Mouse (Mus musculus) hindbrain, embryonic 11.5 days (tissue): ENCODE measurements around the gene Wdr6. TPM values are rescaled to one million over a fixed set of nuclear protein-coding genes. Genes with fewer than 3 reads are reported as not detected.
"Not testable (repeated sequence)": the region's sequence is repeated elsewhere in the genome, so short reads cannot be mapped to it uniquely, and the experiment has no call there.

Source experiments
- ATAC-seq: fragments of 200-750 bp; cut with Nextera tagmentation; 2 replicates; pipeline ENCODE4 v1.8.0; 2017; ENCODE audit warnings: mild to moderate bottlenecking, moderate TSS enrichment, moderate library complexity; ENCODE audit not compliant: low FRiP score
- DNase-seq: peaks from one replicate; pipeline ENCODE4 v3.0.0-alpha.2; 2015; ENCODE audit warnings: low spot score
- H3K27ac ChIP-seq: fragments of 300-500 bp; sonication (generic); 2 replicates; pipeline ENCODE4 v1.5.1; 2014; ENCODE audit warnings: mild to moderate bottlenecking, low read depth, low read length
- H3K27me3 ChIP-seq: fragments of 300-500 bp; sonication (generic); 2 replicates; pipeline ENCODE4 v1.6.1; 2014; ENCODE audit warnings: mild to moderate bottlenecking, low read length, moderate library complexity, mixed read lengths; ENCODE audit not compliant: control insufficient read depth, insufficient read depth
- H3K36me3 ChIP-seq: fragments of 300-500 bp; sonication (generic); 2 replicates; pipeline ENCODE4 v1.6.1; 2014; ENCODE audit warnings: mild to moderate bottlenecking, low read length, moderate library complexity, mixed read lengths; ENCODE audit not compliant: control insufficient read depth, insufficient read depth
- H3K4me1 ChIP-seq: fragments of 300-500 bp; sonication (generic); replicated peaks from 2 replicates; pipeline ENCODE4 v1.6.1; 2014; ENCODE audit warnings: low read length, mixed read lengths; ENCODE audit not compliant: control insufficient read depth, insufficient read depth
- H3K4me2 ChIP-seq: fragments of 300-500 bp; sonication (generic); replicated peaks from 2 replicates; pipeline ENCODE4 v1.6.1; 2014; ENCODE audit warnings: mild to moderate bottlenecking, low read depth, low read length
- H3K4me3 ChIP-seq: fragments of 300-500 bp; sonication (generic); 2 replicates; pipeline ENCODE4 v1.5.1; 2014; ENCODE audit warnings: low read depth, low read length
- H3K9ac ChIP-seq: fragments of 300-500 bp; sonication (generic); 2 replicates; pipeline ENCODE4 v1.6.1; 2014; ENCODE audit warnings: low read depth, low read length
- H3K9me3 ChIP-seq: fragments of 300-500 bp; sonication (generic); 2 replicates; pipeline ENCODE4 v1.6.1; 2016; ENCODE audit warnings: low read length; ENCODE audit not compliant: control insufficient read depth
- WGBS: fragments of 180-500 bp; shearing (Covaris S2); extraction: QIAGEN DNeasy Blood & Tissue Kit; methylation state at CpG from one replicate; pipeline ENCODE4 v1.1.7; 2014; 5-methylcytosine and 5-hydroxymethylcytosine counted together
- polyA plus RNA-seq: library from polyadenylated mRNA; unstranded; fragments of >200 nt; fragmentation: Nextera tagmentation; extraction: Ambion mirVana; gene quantifications from 2 replicates; pipeline ENCODE4 v1.2.1, GENCODE M21; 2014

Gene Wdr6
- 114 and 124 TPM in 2 replicates for polyA plus RNA-seq

GRCm38 (mm10) chr9:108578545-108579343, at the start of gene Wdr6:
Gene Wdr6, minus strand, starts transcription at chr9:108578739.
- ATAC-seq (peak; percentile 96), DNase-seq (peak; percentile 93)
- H3K27ac ChIP-seq = peak within 1 kb of the TSS; percentile 95
- peaks cover 11% of the 10 kb centered on the region; the same call in 1 of the 2 replicates for H3K4me1 ChIP-seq
- peaks cover 4% of the 10 kb centered on the region for H3K36me3 ChIP-seq
- peak within 1 kb of the TSS; percentile 82 for H3K4me3 ChIP-seq
- 5% methylated on average over 51 of the region's 51 CpGs for whole genome bisulfite sequencing
- no peaks in the 10 kb centered on the region for H3K9me3 ChIP-seq
- H3K9ac ChIP-seq = peak within 1 kb of the TSS; percentile 84
- peak within 1 kb of the TSS; percentile 71 for H3K4me2 ChIP-seq
- H3K27me3 ChIP-seq = no peaks in the 10 kb centered on the region

DNA sequence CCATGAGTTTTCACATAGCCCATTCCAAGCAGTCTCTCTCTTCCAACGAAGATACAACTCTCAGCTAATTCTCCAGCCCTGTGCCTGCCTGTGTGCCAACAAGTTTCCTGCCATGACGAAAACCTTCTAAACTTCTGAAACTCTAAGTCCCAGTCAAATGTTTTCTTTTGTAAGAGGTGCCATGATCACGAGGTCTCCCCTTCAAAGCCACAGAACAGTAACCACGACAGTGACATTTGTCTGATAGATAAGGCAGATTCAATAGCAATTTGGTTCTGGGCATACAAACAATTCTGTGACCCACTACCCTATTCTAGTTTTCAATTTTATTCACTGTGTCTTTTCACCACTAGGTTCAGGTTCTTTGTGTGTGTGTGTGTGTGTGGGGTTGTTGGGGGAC, 49.6 kb upstream of the Wdr6 start:
- H3K4me2 ChIP-seq = no peak overlapping the region
- H3K9me3 ChIP-seq = no peaks in the 10 kb centered on the region
- H3K9ac ChIP-seq = no peak overlapping the region
- ATAC-seq (no peak), DNase-seq (no peak)
- WGBS = 89% methylated on average over 4 of the region's 4 CpGs
- H3K4me1 ChIP-seq = no peaks in the 10 kb centered on the region
- H3K4me3 ChIP-seq = no peak overlapping the region
- H3K27ac ChIP-seq = no peak overlapping the region
- no peaks in the 10 kb centered on the region for H3K27me3 ChIP-seq
- H3K36me3 ChIP-seq = no peaks in the 10 kb centered on the region

GRCm38 (mm10) chr9:108626498-108626897, 48.0 kb upstream of the Wdr6 start:
- Histone ChIP-seq H3K9ac (no peak overlapping the region), H3K9me3 (no peaks in the 10 kb centered on the region), H3K36me3 (no peaks in the 10 kb centered on the region), H3K27ac (no peak overlapping the region), H3K4me3 (no peak overlapping the region), H3K27me3 (no peaks in the 10 kb centered on the region), H3K4me1 (no peaks in the 10 kb centered on the region), H3K4me2 (no peak overlapping the region)
- no peak for ATAC-seq
- WGBS = 90% methylated on average over 2 of the region's 2 CpGs
- no peak for DNase-seq

DNA sequence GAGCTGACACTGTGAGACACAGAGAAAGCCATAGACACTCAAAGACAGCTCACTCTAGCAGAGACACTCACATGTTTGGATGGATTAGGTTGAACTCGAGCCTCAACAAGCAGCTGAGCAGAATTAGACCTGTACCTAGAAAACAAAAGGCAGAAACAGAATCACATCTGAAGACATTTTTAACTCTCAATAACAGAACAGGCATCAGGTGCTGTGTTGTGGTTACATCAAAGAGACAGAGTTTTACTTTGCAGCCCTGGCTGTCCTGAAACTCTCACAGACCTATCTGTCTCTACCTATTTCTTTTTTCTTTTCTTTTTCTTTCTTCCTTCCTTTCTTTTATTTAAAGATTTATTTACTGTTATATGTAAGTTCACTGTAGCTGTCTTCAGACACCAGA, 38.8 kb upstream of the Wdr6 start:
- Histone ChIP-seq H3K9me3 (no peaks in the 10 kb centered on the region), H3K36me3 (no peaks in the 10 kb centered on the region; the same call in 1 of the 2 replicates), H3K4me1 (no peaks in the 10 kb centered on the region), H3K27me3 (no peaks in the 10 kb centered on the region), H3K4me2 (no peak overlapping the region), H3K4me3 (no peak overlapping the region), H3K9ac (no peak overlapping the region), H3K27ac (no peak overlapping the region)
- DNase-seq = no peak
- WGBS = 90% methylated on average over 1 of the region's 1 CpGs
- ATAC-seq = no peak

DNA sequence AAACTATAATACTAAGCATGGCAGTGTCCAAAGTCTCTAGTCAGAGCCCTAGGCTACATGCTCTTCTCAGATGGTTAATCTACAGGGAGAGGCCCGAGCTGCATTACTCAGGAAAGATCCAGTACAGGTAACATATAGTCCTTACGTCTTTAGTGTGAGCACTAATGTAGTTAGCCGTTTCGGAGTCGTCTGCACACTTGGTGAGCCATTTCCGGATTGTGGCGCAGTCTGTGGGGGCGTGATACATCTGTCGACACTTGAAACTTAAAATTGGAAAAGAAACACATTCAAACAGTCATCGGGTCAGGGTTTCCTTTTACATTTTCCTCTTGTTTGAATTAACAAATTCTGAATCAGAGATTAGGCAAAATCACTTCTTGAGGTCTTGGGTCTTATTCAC, 32.9 kb upstream of the Wdr6 start:
- no peak for ATAC-seq
- WGBS = 97% methylated on average over 10 of the region's 10 CpGs
- no peak overlapping the region for H3K4me3 ChIP-seq
- no peaks in the 10 kb centered on the region for H3K27me3 ChIP-seq
- DNase-seq = no peak
- peaks cover 6% of the 10 kb centered on the region; the same call in 1 of the 2 replicates for H3K36me3 ChIP-seq
- H3K9me3 ChIP-seq = no peaks in the 10 kb centered on the region
- no peak overlapping the region for H3K27ac ChIP-seq
- H3K4me2 ChIP-seq = no peak overlapping the region
- H3K4me1 ChIP-seq = no peaks in the 10 kb centered on the region
- H3K9ac ChIP-seq = no peak overlapping the region

DNA sequence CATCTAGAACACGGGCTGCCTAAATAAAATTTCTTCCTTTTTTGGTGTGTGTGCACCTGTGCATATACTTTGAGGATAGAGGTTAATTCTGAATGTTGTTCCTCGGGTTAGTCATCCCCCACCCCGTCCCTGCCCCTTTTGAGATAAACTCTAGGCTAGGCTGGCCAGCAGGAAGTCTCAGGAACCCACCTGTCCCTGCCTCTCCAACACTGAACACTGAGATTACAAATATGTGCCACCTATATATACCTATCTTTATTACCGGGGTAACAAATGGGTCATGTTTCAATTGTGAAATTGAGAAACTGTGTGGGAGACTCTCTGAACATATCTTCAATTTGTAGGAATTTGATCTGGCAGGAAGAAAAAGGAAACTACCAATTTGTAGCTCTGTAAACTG, 30.4 kb upstream of the Wdr6 start:
- DNase-seq (no peak), ATAC-seq (no peak)
- no peak overlapping the region for H3K4me2 ChIP-seq
- no peak overlapping the region for H3K4me3 ChIP-seq
- H3K4me1 ChIP-seq = no peaks in the 10 kb centered on the region
- H3K9ac ChIP-seq = no peak overlapping the region
- no peak overlapping the region for H3K27ac ChIP-seq
- H3K9me3 ChIP-seq = no peaks in the 10 kb centered on the region
- H3K36me3 ChIP-seq = peaks cover 10% of the 10 kb centered on the region; the same call in 1 of the 2 replicates
- 96% methylated on average over 4 of the region's 4 CpGs for WGBS
- no peaks in the 10 kb centered on the region for H3K27me3 ChIP-seq

DNA sequence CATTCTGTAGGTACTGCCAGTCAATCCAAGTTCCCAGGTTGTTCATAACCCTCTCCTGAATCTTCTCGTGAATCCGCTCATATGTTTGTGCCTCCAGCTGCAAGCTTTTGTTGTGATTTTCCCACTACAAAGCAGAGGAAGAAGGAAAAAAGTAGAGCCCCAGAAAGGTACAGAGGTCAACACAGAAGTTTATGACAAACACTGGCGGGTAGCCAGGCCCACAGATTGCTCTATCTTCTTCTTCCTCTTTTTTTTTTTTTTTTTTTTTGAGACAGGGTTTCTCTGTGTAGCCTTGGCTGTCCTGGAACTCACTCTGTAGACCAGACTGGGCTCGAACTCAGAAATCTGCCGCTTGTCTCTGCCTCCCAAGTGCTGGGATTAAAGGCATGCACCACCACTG, 29.4 kb upstream of the Wdr6 start:
- not testable (repeated sequence) for ATAC-seq, H3K4me2 ChIP-seq, H3K4me1 ChIP-seq, H3K4me3 ChIP-seq, DNase-seq, H3K9ac ChIP-seq, H3K9me3 ChIP-seq, H3K27me3 ChIP-seq, H3K27ac ChIP-seq
- peaks cover 13% of the 10 kb centered on the region; the same call in 1 of the 2 replicates for H3K36me3 ChIP-seq
- 92% methylated on average over 5 of the region's 5 CpGs for WGBS

DNA sequence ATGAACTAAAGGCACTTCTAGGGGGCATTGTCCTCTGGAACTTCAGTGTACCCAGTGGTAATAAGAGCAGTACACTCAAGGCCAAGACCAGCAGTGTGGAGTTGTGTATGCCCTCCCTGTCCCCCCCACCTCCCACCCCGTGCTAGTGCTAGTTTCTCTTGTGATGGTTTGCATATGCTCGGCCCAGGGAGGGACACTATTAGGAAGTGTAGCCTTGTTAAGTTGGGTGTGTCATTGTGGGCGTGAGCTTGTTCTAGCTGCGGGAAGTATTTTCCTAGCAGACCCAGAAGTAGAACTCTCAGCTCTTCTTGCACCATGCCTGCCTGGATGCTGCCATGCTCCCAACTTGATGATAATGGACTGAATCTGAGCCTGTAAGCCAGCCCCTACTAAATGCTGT, 23.4 kb upstream of the Wdr6 start:
- H3K36me3 ChIP-seq = peaks cover 7% of the 10 kb centered on the region; the same call in 1 of the 2 replicates
- no peak for DNase-seq
- ATAC-seq = no peak
- no peak overlapping the region for H3K9ac ChIP-seq
- no peaks in the 10 kb centered on the region for H3K4me1 ChIP-seq
- H3K27ac ChIP-seq = no peak overlapping the region
- 83% methylated on average over 4 of the region's 4 CpGs for WGBS
- no peak overlapping the region for H3K4me3 ChIP-seq
- H3K9me3 ChIP-seq = no peaks in the 10 kb centered on the region
- H3K4me2 ChIP-seq = no peak overlapping the region
- no peaks in the 10 kb centered on the region for H3K27me3 ChIP-seq

DNA sequence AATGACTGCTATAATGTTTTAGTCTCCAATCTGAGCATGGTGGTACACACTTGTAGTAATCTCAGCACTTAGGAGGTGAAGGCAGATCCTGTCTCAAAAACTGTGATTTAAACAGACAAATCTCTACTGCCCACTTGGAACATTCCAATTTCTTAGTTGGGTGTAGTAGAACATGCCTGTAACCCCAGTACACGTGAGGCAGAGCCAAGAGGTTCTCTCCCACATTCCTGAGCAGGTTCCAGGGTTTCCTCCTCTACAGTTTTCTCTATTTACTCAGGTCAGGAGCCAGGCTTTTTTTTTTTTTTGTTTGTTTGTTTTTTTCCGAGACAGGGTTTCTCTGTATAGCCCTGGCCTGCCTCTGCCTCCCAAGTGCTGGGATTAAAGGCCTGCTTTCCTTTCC, 21.5 kb upstream of the Wdr6 start:
- H3K36me3 ChIP-seq = peaks cover 3% of the 10 kb centered on the region; the same call in 1 of the 2 replicates
- ATAC-seq (no peak), DNase-seq (no peak)
- H3K4me1 ChIP-seq = no peaks in the 10 kb centered on the region
- no peak overlapping the region for H3K9ac ChIP-seq
- no peaks in the 10 kb centered on the region for H3K27me3 ChIP-seq
- no peak overlapping the region for H3K4me3 ChIP-seq
- WGBS = 54% methylated on average over 2 of the region's 2 CpGs
- H3K27ac ChIP-seq = no peak overlapping the region
- H3K9me3 ChIP-seq = no peaks in the 10 kb centered on the region
- H3K4me2 ChIP-seq = no peak overlapping the region
